Comparison of ENCODE assay signal across 9 mouse cellular contexts in genomic region chr3:145614362-145615115, GRCm38 (mm10). TPM values are rescaled to one million over a fixed set of nuclear protein-coding genes. Genes with fewer than 3 reads are reported as not detected.
DNase-seq lines count a peak whose midpoint lies in the region; ATAC-seq lines count a peak whose summit lies in the region.
"Had no signal": no experiment of that assay in that cellular context is flagged by ENCODE, and none has a peak within 500 bp of the region (broad histone marks: within the 10 kb centered on the region; RNA-seq: fewer than 3 reads in every experiment).

No protein-coding gene starts in this region.

- H3K27me3 ChIP-seq in heart, embryonic 16.5 days (ENCODE audit: control insufficient read depth, insufficient read depth, low read length): no peaks in the 10 kb centered on the region
- H3K27me3 ChIP-seq in midbrain, embryonic 12.5 days: no peaks in the 10 kb centered on the region

- no peak for ATAC-seq in heart, embryonic 16.5 days (replicated peaks; ENCODE audit: extremely low read depth, insufficient read depth, low FRiP score)
- ATAC-seq in midbrain, embryonic 12.5 days (ENCODE audit: low FRiP score, low read depth): peak; percentile 57
- ATAC-seq in erythroblast, adult 5-6 weeks (replicated peaks; ENCODE audit: low FRiP score, poor library complexity, severe bottlenecking): no peak

- no peak overlapping the region; the same call in 1 of the 2 replicates for H3K4me2 ChIP-seq in heart, embryonic 16.5 days (ENCODE audit: low read depth, low read length)
- H3K4me2 ChIP-seq in midbrain, embryonic 12.5 days (replicated peaks): peak overlapping the region; percentile 28

- no peak overlapping the region for H3K9ac ChIP-seq in heart, embryonic 16.5 days (ENCODE audit: low read length)
- no peak overlapping the region for H3K9ac ChIP-seq in midbrain, embryonic 12.5 days (replicated peaks)
- H3K9ac ChIP-seq: liver, embryonic 14.5 days had no signal

- H3K9me3 ChIP-seq in heart, embryonic 16.5 days (replicated peaks; ENCODE audit: control insufficient read depth, low read length): no peaks in the 10 kb centered on the region
- H3K9me3 ChIP-seq in midbrain, embryonic 12.5 days: no peaks in the 10 kb centered on the region; the same call in 1 of the 2 replicates

- H3K4me3 ChIP-seq in heart, embryonic 16.5 days (ENCODE audit: low read length): no peak overlapping the region
- no peak overlapping the region for H3K4me3 ChIP-seq in midbrain, embryonic 12.5 days

- peak overlapping the region; percentile 12; the same call in 1 of the 2 replicates for H3K27ac ChIP-seq in heart, embryonic 16.5 days (ENCODE audit: low read length)
- H3K27ac ChIP-seq in midbrain, embryonic 12.5 days (replicated peaks): 0 out of 2 replicates have a peak overlapping the region, but pooled peaks have one; percentile 3
- H3K27ac ChIP-seq: liver, embryonic 14.5 days had no signal

- peak; percentile 41 for DNase-seq in ZHBTc4 (ENCODE audit: low read depth, low spot score)
- DNase-seq in embryo, embryonic 11 days: peak; percentile 65
- DNase-seq in kidney, postnatal 10 days: peak; percentile 79
- DNase-seq in left cerebral cortex, adult 9 months (ENCODE audit: low spot score in 2 of 2): no peak
- no peak for DNase-seq in testis, postnatal 10 days (ENCODE audit: low spot score)

- no peaks in the 10 kb centered on the region for H3K36me3 ChIP-seq in heart, embryonic 16.5 days (ENCODE audit: control insufficient read depth, insufficient read depth)
- H3K36me3 ChIP-seq in midbrain, embryonic 12.5 days: no peaks in the 10 kb centered on the region

- 30% methylated on average over 17 of the region's 17 CpGs for WGBS in heart, embryonic 16.5 days
- 16% methylated on average over 17 of the region's 17 CpGs for WGBS in midbrain, embryonic 12.5 days

- peaks cover 2% of the 10 kb centered on the region; the same call in 1 of the 2 replicates for H3K4me1 ChIP-seq in heart, embryonic 16.5 days (ENCODE audit: control insufficient read depth, insufficient read depth, low read length)
- H3K4me1 ChIP-seq in midbrain, embryonic 12.5 days: peaks cover 13% of the 10 kb centered on the region

RNA-seq across cellular contexts. Expression of gene Ccn1, which starts 35.2 kb away (rescaled TPM):
- 55.4 and 61.1 TPM in 2 replicates for polyA plus RNA-seq in heart, embryonic 16.5 days (2015; fragmentation: Nextera tagmentation; extraction: Ambion mirVana)
- 22.5 and 29.2 TPM in 2 replicates for polyA plus RNA-seq in midbrain, embryonic 12.5 days (2016; fragmentation: Nextera tagmentation; extraction: Ambion mirVana)
- not detected in 2 replicates for total RNA-seq in erythroblast, adult 5-6 weeks (2015; ENCODE audit: low replicate concordance)
- total RNA-seq in erythroblast, adult 5-6 weeks (2017; ENCODE audit: low replicate concordance): not detected in 2 replicates

RNA-seq across cellular contexts. Expression of gene Znhit6, which starts 38.5 kb away (rescaled TPM):
- polyA plus RNA-seq in heart, embryonic 16.5 days (2015; fragmentation: Nextera tagmentation; extraction: Ambion mirVana): 19.3 and 25.4 TPM in 2 replicates
- 35.9 and 40.4 TPM in 2 replicates for polyA plus RNA-seq in midbrain, embryonic 12.5 days (2016; fragmentation: Nextera tagmentation; extraction: Ambion mirVana)
- 8.2 and 17.7 TPM in 2 replicates for total RNA-seq in erythroblast, adult 5-6 weeks (2015; ENCODE audit: low replicate concordance)
- 4.1 and 9.6 TPM in 2 replicates for total RNA-seq in erythroblast, adult 5-6 weeks (2017; ENCODE audit: low replicate concordance)

Comparison
In these comparisons a context has a peak if more than half of its experiments do, and no peak if none do; other contexts are left out.
1. DNase-seq: peak in ZHBTc4 (single experiment), embryo, embryonic 11 days (single experiment) and kidney, postnatal 10 days (single experiment); none in left cerebral cortex, adult 9 months (0 of 2) and testis, postnatal 10 days (single experiment).